Mouse (Mus musculus): ENCODE data around the gene Fam171a1. TPM values are rescaled to one million over a fixed set of nuclear protein-coding genes. Genes with fewer than 3 reads are reported as not detected.
A peak's percentile ranks its signal among the peaks of the same experiment; 100 is the strongest.

Fam171a1 gene
- polyA plus RNA-seq, 1 experiment from 2014 or later: 23.9 TPM

GRCm38 (mm10) chr2:3158682-3159412 is 44.8 kb downstream of the Fam171a1 start:
- Histone ChIP-seq H3K4me3 (ENCODE audit: low read depth, low read length) (no peak overlapping the region), H3K4me1 (ENCODE audit: control insufficient read depth, insufficient read depth, low read length) (peaks cover 2% of the 10 kb centered on the region; the same call in 1 of the 2 replicates), H3K4me2 (ENCODE audit: low read length) (no peak overlapping the region), H3K9ac (ENCODE audit: low read length) (no peak overlapping the region), H3K36me3 (ENCODE audit: control insufficient read depth, insufficient read depth, low read length) (no peaks in the 10 kb centered on the region), H3K27me3 (replicated peaks; ENCODE audit: control insufficient read depth, insufficient read depth, low read length) (no peaks in the 10 kb centered on the region), H3K9me3 (replicated peaks; ENCODE audit: control insufficient read depth, low read length) (no peaks in the 10 kb centered on the region), H3K27ac (ENCODE audit: low read depth, low read length) (no peak overlapping the region)
- DNase-seq (ENCODE audit: low spot score) (no peak), ATAC-seq (no peak)
- 86% methylated on average over 8 of the region's 8 CpGs for WGBS

DNA sequence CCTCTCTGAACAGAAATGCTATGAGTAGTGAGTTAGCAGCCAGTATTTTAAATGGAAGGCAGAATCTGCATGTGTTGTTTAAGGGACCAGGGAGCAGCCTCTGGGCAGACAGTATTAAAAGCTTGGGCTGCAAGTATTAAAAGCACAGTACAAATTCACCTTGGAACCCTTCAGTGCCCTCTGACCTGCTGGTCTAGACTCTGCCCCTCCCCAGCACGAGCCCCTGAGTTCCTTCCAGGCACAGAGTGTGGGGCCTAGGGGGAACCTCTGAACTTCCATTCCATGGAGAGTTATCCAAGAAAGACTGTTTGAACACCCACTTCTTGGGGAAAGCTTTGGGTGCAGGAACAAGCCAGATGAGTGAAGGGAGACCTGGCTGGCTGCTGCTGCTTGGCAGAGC is 47.6 kb downstream of the Fam171a1 start:
- Histone ChIP-seq H3K27ac (ENCODE audit: low read depth, low read length) (no peak overlapping the region), H3K4me2 (ENCODE audit: low read length) (no peak overlapping the region), H3K9ac (ENCODE audit: low read length) (no peak overlapping the region), H3K9me3 (replicated peaks; ENCODE audit: control insufficient read depth, low read length) (no peaks in the 10 kb centered on the region), H3K4me3 (ENCODE audit: low read depth, low read length) (no peak overlapping the region), H3K36me3 (ENCODE audit: control insufficient read depth, insufficient read depth, low read length) (no peaks in the 10 kb centered on the region), H3K27me3 (replicated peaks; ENCODE audit: control insufficient read depth, insufficient read depth, low read length) (no peaks in the 10 kb centered on the region), H3K4me1 (ENCODE audit: control insufficient read depth, insufficient read depth, low read length) (no peaks in the 10 kb centered on the region)
- no peak for ATAC-seq
- 77% methylated on average over 1 of the region's 1 CpGs for WGBS
- no peak for DNase-seq (ENCODE audit: low spot score)

GRCm38 (mm10) chr2:3163501-3164076 is 49.6 kb downstream of the Fam171a1 start:
- Histone ChIP-seq H3K4me1 (ENCODE audit: control insufficient read depth, insufficient read depth, low read length) (no peaks in the 10 kb centered on the region), H3K4me3 (ENCODE audit: low read depth, low read length) (no peak overlapping the region), H3K9me3 (replicated peaks; ENCODE audit: control insufficient read depth, low read length) (no peaks in the 10 kb centered on the region), H3K27ac (ENCODE audit: low read depth, low read length) (no peak overlapping the region), H3K27me3 (replicated peaks; ENCODE audit: control insufficient read depth, insufficient read depth, low read length) (no peaks in the 10 kb centered on the region), H3K4me2 (ENCODE audit: low read length) (no peak overlapping the region), H3K36me3 (ENCODE audit: control insufficient read depth, insufficient read depth, low read length) (no peaks in the 10 kb centered on the region), H3K9ac (ENCODE audit: low read length) (no peak overlapping the region)
- DNase-seq (ENCODE audit: low spot score) (no peak), ATAC-seq (no peak)
- 94% methylated on average over 9 of the region's 9 CpGs for WGBS

- DNase-seq (ENCODE audit: low spot score) (no peak), ATAC-seq (no peak)
- Histone ChIP-seq H3K4me1 (ENCODE audit: control insufficient read depth, insufficient read depth, low read length) (peaks cover 6% of the 10 kb centered on the region; the same call in 1 of the 2 replicates), H3K4me3 (ENCODE audit: low read depth, low read length) (no peak overlapping the region), H3K9ac (ENCODE audit: low read length) (no peak overlapping the region), H3K9me3 (replicated peaks; ENCODE audit: control insufficient read depth, low read length) (no peaks in the 10 kb centered on the region), H3K27me3 (replicated peaks; ENCODE audit: control insufficient read depth, insufficient read depth, low read length) (no peaks in the 10 kb centered on the region), H3K4me2 (ENCODE audit: low read length) (no peak overlapping the region), H3K27ac (ENCODE audit: low read depth, low read length) (no peak overlapping the region), H3K36me3 (ENCODE audit: control insufficient read depth, insufficient read depth, low read length) (no peaks in the 10 kb centered on the region)
- WGBS: 90% methylated on average over 8 of the region's 8 CpGs
These were observed 51.1 kb downstream of the Fam171a1 start for GRCm38 (mm10) chr2:3165037-3165600.

DNA sequence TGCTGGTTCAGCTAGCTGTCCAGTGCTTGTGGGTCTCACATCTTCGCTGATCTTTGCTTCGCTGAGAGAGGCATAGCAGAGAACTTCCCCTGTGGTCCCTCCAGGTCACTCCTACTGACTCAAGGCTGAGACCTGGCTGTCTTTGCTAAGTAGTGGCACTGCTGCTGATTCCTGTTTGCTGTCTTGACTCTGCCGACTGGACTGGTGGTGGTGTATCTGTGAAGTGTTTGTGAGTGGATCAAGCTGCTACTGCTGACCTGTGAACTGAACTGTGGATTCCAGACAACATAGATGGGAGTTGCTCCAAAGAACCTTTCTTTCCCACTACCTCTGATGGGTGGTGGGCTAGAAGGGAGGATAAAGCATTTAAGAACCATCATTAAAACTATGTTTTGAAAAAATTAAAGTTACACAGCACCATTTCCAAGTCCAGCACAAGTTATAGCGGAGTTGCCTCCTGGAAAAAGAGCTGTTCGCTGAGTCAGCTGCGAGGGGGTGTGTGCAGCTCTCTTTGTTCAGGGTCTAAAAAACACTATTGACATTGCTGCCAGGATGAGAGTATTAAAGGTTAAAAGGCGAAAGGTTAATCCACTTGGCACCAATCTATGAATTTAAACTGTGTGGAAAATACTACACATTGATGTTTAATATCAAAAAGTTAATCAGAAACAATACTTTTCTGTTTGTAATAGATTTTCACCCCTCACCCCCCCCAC is 52.0 kb downstream of the Fam171a1 start:
- DNase-seq (ENCODE audit: low spot score): no peak

DNA sequence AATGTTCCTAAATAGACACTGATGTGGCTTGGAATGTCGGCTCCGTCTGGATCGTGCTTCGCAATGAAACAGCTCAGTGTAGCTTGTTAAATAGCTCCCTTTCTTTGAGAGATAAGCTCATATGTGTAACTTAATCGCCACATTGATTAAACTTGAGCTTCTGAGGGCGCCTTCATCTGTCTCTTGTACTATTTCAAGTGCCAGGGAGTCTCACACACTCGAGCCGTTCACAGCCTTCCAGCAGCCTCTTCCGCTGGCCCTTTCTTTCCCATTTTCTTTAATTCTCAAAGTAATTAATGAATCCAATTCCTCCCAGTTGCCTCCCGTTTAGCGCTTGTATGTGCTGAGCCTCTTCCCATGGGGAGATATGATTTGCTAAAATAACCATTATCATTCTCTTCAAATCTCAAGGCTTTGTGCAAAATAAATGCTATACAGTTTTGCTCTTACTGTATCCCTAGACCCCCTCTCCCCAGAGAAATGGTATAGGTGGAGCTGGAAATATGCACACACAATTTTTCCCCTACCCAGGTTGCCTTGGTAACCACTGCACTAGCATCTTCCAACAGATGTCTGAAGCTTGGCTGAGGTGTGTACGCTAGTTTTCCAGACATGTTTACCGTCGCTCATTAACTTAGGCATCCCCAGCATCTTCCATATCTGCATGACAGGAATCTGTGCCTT is 54.8 kb downstream of the Fam171a1 start:
- DNase-seq (ENCODE audit: low spot score): peak; percentile 79

More for the DNA sequence above, 52.0 kb downstream of the Fam171a1 start:
- no peak for ATAC-seq
- H3K36me3 ChIP-seq (ENCODE audit: control insufficient read depth, insufficient read depth, low read length): no peaks in the 10 kb centered on the region
- peaks cover 9% of the 10 kb centered on the region for H3K4me1 ChIP-seq (ENCODE audit: control insufficient read depth, insufficient read depth, low read length)
- H3K27ac ChIP-seq (ENCODE audit: low read depth, low read length): no peak overlapping the region
- H3K27me3 ChIP-seq (replicated peaks; ENCODE audit: control insufficient read depth, insufficient read depth, low read length): no peaks in the 10 kb centered on the region
- H3K9me3 ChIP-seq (replicated peaks; ENCODE audit: control insufficient read depth, low read length): no peaks in the 10 kb centered on the region
- WGBS: 86% methylated on average over 7 of the region's 7 CpGs
- H3K4me3 ChIP-seq (ENCODE audit: low read depth, low read length): no peak overlapping the region
- no peak overlapping the region for H3K9ac ChIP-seq (ENCODE audit: low read length)
- no peak overlapping the region for H3K4me2 ChIP-seq (ENCODE audit: low read length)

GRCm38 (mm10) chr2:3169403-3169747 is 55.4 kb downstream of the Fam171a1 start:
- no peak overlapping the region for H3K9ac ChIP-seq (ENCODE audit: low read length)
- WGBS: 69% methylated on average over 3 of the region's 3 CpGs
- H3K4me1 ChIP-seq (ENCODE audit: control insufficient read depth, insufficient read depth, low read length): peaks cover 9% of the 10 kb centered on the region
- no peaks in the 10 kb centered on the region for H3K9me3 ChIP-seq (replicated peaks; ENCODE audit: control insufficient read depth, low read length)
- H3K36me3 ChIP-seq (ENCODE audit: control insufficient read depth, insufficient read depth, low read length): no peaks in the 10 kb centered on the region
- peak overlapping the region; percentile 21; the same call in 1 of the 2 replicates for H3K4me2 ChIP-seq (ENCODE audit: low read length)
- H3K27me3 ChIP-seq (replicated peaks; ENCODE audit: control insufficient read depth, insufficient read depth, low read length): no peaks in the 10 kb centered on the region
- no peak for ATAC-seq
- H3K4me3 ChIP-seq (ENCODE audit: low read depth, low read length): no peak overlapping the region
- H3K27ac ChIP-seq (ENCODE audit: low read depth, low read length): peak overlapping the region; percentile 45
- no peak for DNase-seq (ENCODE audit: low spot score)

More for the DNA sequence above, 54.8 kb downstream of the Fam171a1 start:
- H3K9ac ChIP-seq (ENCODE audit: low read length): peak overlapping the region; percentile 2; the same call in 1 of the 2 replicates
- peak overlapping the region; percentile 21; the same call in 1 of the 2 replicates for H3K4me2 ChIP-seq (ENCODE audit: low read length)
- peaks cover 9% of the 10 kb centered on the region for H3K4me1 ChIP-seq (ENCODE audit: control insufficient read depth, insufficient read depth, low read length)
- peak; percentile 86 for ATAC-seq
- H3K27ac ChIP-seq (ENCODE audit: low read depth, low read length): peak overlapping the region; percentile 45
- H3K4me3 ChIP-seq (ENCODE audit: low read depth, low read length): no peak overlapping the region
- H3K36me3 ChIP-seq (ENCODE audit: control insufficient read depth, insufficient read depth, low read length): no peaks in the 10 kb centered on the region
- H3K9me3 ChIP-seq (replicated peaks; ENCODE audit: control insufficient read depth, low read length): no peaks in the 10 kb centered on the region
- no peaks in the 10 kb centered on the region for H3K27me3 ChIP-seq (replicated peaks; ENCODE audit: control insufficient read depth, insufficient read depth, low read length)
- WGBS: 61% methylated on average over 14 of the region's 14 CpGs

- WGBS: 86% methylated on average over 3 of the region's 3 CpGs
- H3K4me2 ChIP-seq (ENCODE audit: low read length): no peak overlapping the region
- no peaks in the 10 kb centered on the region for H3K36me3 ChIP-seq (ENCODE audit: control insufficient read depth, insufficient read depth, low read length)
- H3K27ac ChIP-seq (ENCODE audit: low read depth, low read length): no peak overlapping the region
- H3K9ac ChIP-seq (ENCODE audit: low read length): no peak overlapping the region
- ATAC-seq: no peak
- no peaks in the 10 kb centered on the region for H3K27me3 ChIP-seq (replicated peaks; ENCODE audit: control insufficient read depth, insufficient read depth, low read length)
- H3K9me3 ChIP-seq (replicated peaks; ENCODE audit: control insufficient read depth, low read length): no peaks in the 10 kb centered on the region
- no peak for DNase-seq (ENCODE audit: low spot score)
- no peak overlapping the region for H3K4me3 ChIP-seq (ENCODE audit: low read depth, low read length)
- H3K4me1 ChIP-seq (ENCODE audit: control insufficient read depth, insufficient read depth, low read length): peaks cover 9% of the 10 kb centered on the region
These were observed 57.8 kb downstream of the Fam171a1 start for GRCm38 (mm10) chr2:3171774-3172173.
